Mouse (Mus musculus) c-Kit-positive CD71-positive TER-119-negative erythroid progenitor cells, embryonic 14.5 days (primary cell): ENCODE data around the gene Col25a1.

Experiments
- DNase-seq: peaks from one replicate; pipeline ENCODE4 v3.0.0-alpha.2; 2013; ENCODE audit warnings: low read depth

Col25a1 gene

GRCm38 (mm10) chr3:130465371-130465770, 334.1 kb downstream of the Col25a1 start:
- DNase-seq = no peak

- no peak for DNase-seq
Observed at GRCm38 (mm10) chr3:130473211-130473768, 342.0 kb downstream of the Col25a1 start.

- DNase-seq = no peak
Observed at GRCm38 (mm10) chr3:130473970-130474369, 342.7 kb downstream of the Col25a1 start.

- DNase-seq = no peak
Observed at GRCm38 (mm10) chr3:130482513-130482912, 351.2 kb downstream of the Col25a1 start.

GRCm38 (mm10) chr3:130488839-130489238, 357.5 kb downstream of the Col25a1 start:
- no peak for DNase-seq

- no peak for DNase-seq
Observed at GRCm38 (mm10) chr3:130494192-130494591, 362.9 kb downstream of the Col25a1 start.

- no peak for DNase-seq
Observed at GRCm38 (mm10) chr3:130494665-130495396, 363.5 kb downstream of the Col25a1 start.

GRCm38 (mm10) chr3:130497036-130497435, 365.7 kb downstream of the Col25a1 start:
- no peak for DNase-seq

GRCm38 (mm10) chr3:130501713-130502112, 370.4 kb downstream of the Col25a1 start:
- DNase-seq = no peak

- DNase-seq = no peak
Observed at GRCm38 (mm10) chr3:130508330-130508729, 377.0 kb downstream of the Col25a1 start.

- no peak for DNase-seq
Observed at GRCm38 (mm10) chr3:130518457-130518879, 387.2 kb downstream of the Col25a1 start.

- no peak for DNase-seq
Observed at GRCm38 (mm10) chr3:130521834-130522476, 390.7 kb downstream of the Col25a1 start.

GRCm38 (mm10) chr3:130523019-130523418, 391.7 kb downstream of the Col25a1 start:
- no peak for DNase-seq

- no peak for DNase-seq
Observed at GRCm38 (mm10) chr3:130524367-130525137, 393.3 kb downstream of the Col25a1 start.

- no peak for DNase-seq
Observed at GRCm38 (mm10) chr3:130535021-130535420, 403.7 kb downstream of the Col25a1 start.

- no peak for DNase-seq
Observed at GRCm38 (mm10) chr3:130541541-130541940, 410.2 kb downstream of the Col25a1 start.

GRCm38 (mm10) chr3:130545995-130546394, 414.7 kb downstream of the Col25a1 start:
- DNase-seq = no peak

GRCm38 (mm10) chr3:130549066-130549465, 417.8 kb downstream of the Col25a1 start:
- DNase-seq = no peak

- DNase-seq = no peak
Observed at GRCm38 (mm10) chr3:130556263-130556662, 425.0 kb downstream of the Col25a1 start.

GRCm38 (mm10) chr3:130565586-130565985, 434.3 kb downstream of the Col25a1 start:
- DNase-seq = no peak

- DNase-seq = no peak
Observed at GRCm38 (mm10) chr3:130568331-130569095, 437.2 kb downstream of the Col25a1 start.

GRCm38 (mm10) chr3:130573243-130573642, 441.9 kb downstream of the Col25a1 start:
- DNase-seq = no peak
